Mouse (Mus musculus) embryonic facial prominence, embryonic 11.5 days (tissue): ENCODE measurements around the gene Mrps14. TPM values are rescaled to one million over a fixed set of nuclear protein-coding genes. Genes with fewer than 3 reads are reported as not detected.

Experiments
- ATAC-seq: fragments of 200-750 bp; cut with Nextera tagmentation; replicated peaks from 2 replicates; pipeline ENCODE4 v1.8.0; 2017; ENCODE audit warnings: low read depth; ENCODE audit not compliant: insufficient number of reproducible peaks, low FRiP score, low TSS enrichment
- DNase-seq: peaks from one replicate; pipeline ENCODE4 v3.0.0-alpha.2; 2015; ENCODE audit warnings: low spot score
- H3K27ac ChIP-seq: fragments of 300-500 bp; sonication (generic); replicated peaks from 2 replicates; pipeline ENCODE4 v1.5.1; 2014; ENCODE audit warnings: mild to moderate bottlenecking, low read depth, low read length, control low read depth
- H3K27me3 ChIP-seq: fragments of 300-500 bp; sonication (generic); 2 replicates; pipeline ENCODE4 v1.6.1; 2014; ENCODE audit warnings: mild to moderate bottlenecking, low read length, moderate library complexity, mixed read lengths; ENCODE audit not compliant: control insufficient read depth, insufficient read depth
- H3K36me3 ChIP-seq: fragments of 300-500 bp; sonication (generic); replicated peaks from 2 replicates; pipeline ENCODE4 v1.6.1; 2014; ENCODE audit warnings: low read depth, mild to moderate bottlenecking, low read length, moderate library complexity, mixed read lengths; ENCODE audit not compliant: control insufficient read depth, insufficient read depth
- H3K4me1 ChIP-seq: fragments of 300-500 bp; sonication (generic); 2 replicates; pipeline ENCODE4 v1.6.1; 2014; ENCODE audit warnings: low read length, mixed read lengths; ENCODE audit not compliant: control insufficient read depth, insufficient read depth
- H3K4me2 ChIP-seq: fragments of 300-500 bp; sonication (generic); 2 replicates; pipeline ENCODE4 v1.6.1; 2014; ENCODE audit warnings: low read depth, mild to moderate bottlenecking, control low read depth, low read length, moderate library complexity
- H3K4me3 ChIP-seq: fragments of 300-500 bp; sonication (generic); 2 replicates; pipeline ENCODE4 v1.5.1; 2014; ENCODE audit warnings: low read depth, low read length, control low read depth
- H3K9ac ChIP-seq: fragments of 300-500 bp; sonication (generic); replicated peaks from 2 replicates; pipeline ENCODE4 v1.6.1; 2014; ENCODE audit warnings: mild to moderate bottlenecking, control low read depth, low read length
- H3K9me3 ChIP-seq: fragments of 300-500 bp; sonication (generic); replicated peaks from 2 replicates; pipeline ENCODE4 v1.6.1; 2016; ENCODE audit warnings: mild to moderate bottlenecking, low read length, inconsistent platforms, mixed read lengths; ENCODE audit not compliant: control insufficient read depth
- WGBS: fragments of 180-500 bp; shearing (Covaris S2); extraction: QIAGEN DNeasy Blood & Tissue Kit; methylation state at CpG from one replicate; pipeline ENCODE4 v1.1.7; 2014; 5-methylcytosine and 5-hydroxymethylcytosine counted together
- polyA plus RNA-seq: library from polyadenylated mRNA; unstranded; fragments of >200 nt; fragmentation: Nextera tagmentation; extraction: Ambion mirVana; gene quantifications from 2 replicates; pipeline ENCODE4 v1.2.1, GENCODE M21; 2014

The Mrps14 gene
- polyA plus RNA-seq, 1 experiment from 2014 or later = 244 TPM

DNA sequence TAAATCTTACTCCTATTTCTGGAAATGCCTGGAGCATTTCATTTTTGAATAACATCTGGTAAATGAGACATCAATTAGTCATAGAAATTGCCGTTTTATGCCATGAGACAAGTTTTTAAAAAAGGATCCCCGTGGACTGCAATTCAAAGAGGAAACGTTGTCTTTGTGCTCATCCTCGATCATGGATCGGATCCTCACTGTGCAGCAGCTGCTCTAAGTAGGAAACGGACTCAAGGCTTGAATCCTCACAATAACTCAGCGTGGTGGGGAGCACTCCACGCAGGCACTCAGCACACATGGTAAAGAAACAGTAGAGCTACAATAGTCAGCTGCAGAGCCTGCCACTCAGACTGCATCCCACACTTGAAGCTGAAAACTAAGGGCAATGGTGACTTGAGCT, 18.1 kb upstream of the Mrps14 start:
- no peaks in the 10 kb centered on the region for H3K4me1 ChIP-seq
- H3K27ac ChIP-seq = no peak overlapping the region
- no peaks in the 10 kb centered on the region for H3K36me3 ChIP-seq
- H3K9me3 ChIP-seq = no peaks in the 10 kb centered on the region
- WGBS = 69% methylated on average over 8 of the region's 8 CpGs
- H3K4me2 ChIP-seq = no peak overlapping the region
- DNase-seq (no peak), ATAC-seq (no peak)
- no peaks in the 10 kb centered on the region for H3K27me3 ChIP-seq
- H3K4me3 ChIP-seq = no peak overlapping the region
- no peak overlapping the region for H3K9ac ChIP-seq

DNA sequence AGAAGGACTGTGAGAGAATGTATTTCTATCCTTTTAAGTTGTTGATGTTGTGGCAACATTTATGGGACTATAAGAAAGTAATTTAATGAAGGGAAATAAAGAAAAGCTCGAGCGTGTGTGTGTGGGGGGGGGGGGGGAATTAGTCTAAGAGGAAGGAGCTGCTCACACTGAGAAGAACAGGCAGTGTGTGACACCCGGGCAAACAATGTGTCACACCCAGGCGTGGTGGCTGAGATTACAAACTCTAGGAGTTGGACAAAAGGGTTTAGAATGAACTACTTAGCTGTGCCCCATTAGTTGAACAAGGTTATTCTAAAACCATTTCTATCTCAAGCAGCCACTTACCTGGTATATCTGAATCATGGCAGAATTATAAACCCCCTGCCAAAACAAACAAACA, 13.8 kb upstream of the Mrps14 start:
- WGBS = 72% methylated on average over 4 of the region's 4 CpGs

GRCm38 (mm10) chr1:160184506-160184905, 10.5 kb upstream of the Mrps14 start:
- 13% methylated on average over 5 of the region's 5 CpGs for WGBS
- ATAC-seq (0 out of 2 replicates have a peak, but pooled peaks have one; percentile 19), DNase-seq (peak; percentile 77)
- H3K36me3 ChIP-seq = no peaks in the 10 kb centered on the region
- no peak overlapping the region for H3K4me3 ChIP-seq
- no peaks in the 10 kb centered on the region for H3K27me3 ChIP-seq
- H3K9me3 ChIP-seq = no peaks in the 10 kb centered on the region
- H3K9ac ChIP-seq = no peak overlapping the region
- H3K27ac ChIP-seq = no peak overlapping the region
- no peak overlapping the region for H3K4me2 ChIP-seq
- H3K4me1 ChIP-seq = no peaks in the 10 kb centered on the region

More for the DNA sequence above, 13.8 kb upstream of the Mrps14 start:
- Histone ChIP-seq H3K4me1 (no peaks in the 10 kb centered on the region), H3K9ac (no peak overlapping the region), H3K9me3 (no peaks in the 10 kb centered on the region), H3K4me3 (no peak overlapping the region), H3K36me3 (no peaks in the 10 kb centered on the region), H3K4me2 (no peak overlapping the region), H3K27me3 (no peaks in the 10 kb centered on the region), H3K27ac (no peak overlapping the region)
- DNase-seq = no peak
- ATAC-seq = no peak

- Histone ChIP-seq H3K4me3 (peak overlapping the region; percentile 80), H3K4me2 (peak overlapping the region; percentile 72), H3K36me3 (no peaks in the 10 kb centered on the region), H3K4me1 (no peaks in the 10 kb centered on the region), H3K9me3 (no peaks in the 10 kb centered on the region), H3K9ac (peak overlapping the region; percentile 81), H3K27me3 (no peaks in the 10 kb centered on the region), H3K27ac (peak overlapping the region; percentile 59; the same call in 1 of the 2 replicates)
- DNase-seq = no peak
- no peak for ATAC-seq
- under 1% methylated on average over 13 of the region's 13 CpGs for WGBS
Observed at GRCm38 (mm10) chr1:160195337-160195663, 285 bp downstream of the Mrps14 start.

DNA sequence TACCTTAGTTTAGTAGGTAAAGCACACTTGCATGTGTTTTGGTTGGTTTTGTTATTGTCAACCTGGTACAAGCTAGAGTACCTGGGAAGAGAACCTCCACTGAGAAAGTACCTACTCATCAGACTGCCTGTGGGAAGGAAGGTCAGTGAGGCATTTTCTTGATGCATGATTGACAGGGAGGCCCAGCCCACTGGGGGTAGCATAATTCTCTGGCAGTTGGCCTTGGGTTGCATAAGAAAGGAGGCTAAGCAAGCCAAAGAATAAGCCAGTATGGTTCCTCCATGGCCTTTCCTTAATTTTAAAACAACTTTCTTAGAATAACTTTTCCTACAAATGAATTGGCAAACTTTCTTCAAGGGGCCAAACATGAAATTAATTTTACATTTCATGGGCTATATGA, 10.5 kb downstream of the Mrps14 start:
- DNase-seq = no peak
- H3K36me3 ChIP-seq = peaks cover 7% of the 10 kb centered on the region
- H3K9ac ChIP-seq = no peak overlapping the region
- no peaks in the 10 kb centered on the region for H3K4me1 ChIP-seq
- H3K27me3 ChIP-seq = no peaks in the 10 kb centered on the region
- no peak overlapping the region for H3K4me2 ChIP-seq
- no peak overlapping the region for H3K27ac ChIP-seq
- no peaks in the 10 kb centered on the region for H3K9me3 ChIP-seq
- ATAC-seq = no peak
- H3K4me3 ChIP-seq = no peak overlapping the region

- 67% methylated on average over 2 of the region's 2 CpGs for WGBS
- Histone ChIP-seq H3K27me3 (no peaks in the 10 kb centered on the region), H3K36me3 (peaks cover 7% of the 10 kb centered on the region), H3K4me2 (no peak overlapping the region), H3K9ac (no peak overlapping the region), H3K4me3 (no peak overlapping the region), H3K9me3 (no peaks in the 10 kb centered on the region), H3K27ac (no peak overlapping the region), H3K4me1 (no peaks in the 10 kb centered on the region)
- DNase-seq (no peak), ATAC-seq (no peak)
Observed at GRCm38 (mm10) chr1:160209844-160210243, 14.8 kb downstream of the Mrps14 start.

DNA sequence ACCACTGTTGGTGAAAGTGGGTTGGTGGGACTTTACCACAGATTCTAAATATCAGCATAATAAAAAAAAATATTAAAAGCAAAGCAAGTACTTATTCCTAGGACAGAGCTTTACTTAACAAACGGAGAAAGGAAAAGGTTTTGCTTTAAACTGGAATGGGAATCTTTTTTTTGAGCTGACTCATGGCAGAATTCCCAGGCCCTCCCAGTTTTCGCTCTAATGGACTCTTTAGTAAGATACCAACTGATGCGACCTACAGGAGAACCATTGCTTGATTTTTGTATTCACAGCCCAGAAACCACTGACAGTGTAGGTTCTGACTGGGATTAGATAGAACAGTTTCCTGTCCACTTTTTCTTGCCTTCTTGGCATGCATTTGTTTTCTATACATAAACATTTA, 15.6 kb downstream of the Mrps14 start:
- Histone ChIP-seq H3K36me3 (peaks cover 2% of the 10 kb centered on the region), H3K4me2 (no peak overlapping the region; the same call in 1 of the 2 replicates), H3K27me3 (no peaks in the 10 kb centered on the region), H3K9me3 (no peaks in the 10 kb centered on the region), H3K9ac (no peak overlapping the region), H3K4me3 (peak overlapping the region; percentile 76; the same call in 1 of the 2 replicates), H3K4me1 (no peaks in the 10 kb centered on the region), H3K27ac (no peak overlapping the region)
- DNase-seq = no peak
- ATAC-seq = no peak
- 71% methylated on average over 3 of the region's 3 CpGs for WGBS

GRCm38 (mm10) chr1:160211597-160212122, 16.6 kb downstream of the Mrps14 start:
- no peaks in the 10 kb centered on the region for H3K27me3 ChIP-seq
- H3K4me1 ChIP-seq = no peaks in the 10 kb centered on the region
- no peaks in the 10 kb centered on the region; the same call in 1 of the 2 replicates for H3K36me3 ChIP-seq
- DNase-seq (no peak), ATAC-seq (no peak)
- H3K9ac ChIP-seq = peak overlapping the region; percentile 88
- 3% methylated on average over 8 of the region's 8 CpGs for WGBS
- no peaks in the 10 kb centered on the region for H3K9me3 ChIP-seq
- H3K27ac ChIP-seq = no peak overlapping the region
- peak overlapping the region; percentile 48 for H3K4me2 ChIP-seq
- H3K4me3 ChIP-seq = peak overlapping the region; percentile 76
